Mouse (Mus musculus) urinary bladder, postnatal 25 days (tissue): ENCODE results near the gene Hba-a2.

ENCODE experiments used
- DNase-seq: peaks from one replicate; pipeline ENCODE4 v3.0.0; 2022; ENCODE audit warnings: low spot score

Hba-a2 gene

GRCm38 (mm10) chr11:32320507-32321195 is 24.4 kb downstream of the Hba-a2 start:
- DNase-seq = no peak

- DNase-seq = peak; percentile 43
These were observed 24.9 kb downstream of the Hba-a2 start for GRCm38 (mm10) chr11:32321196-32321565.

GRCm38 (mm10) chr11:32324609-32325008 is 28.3 kb downstream of the Hba-a2 start:
- DNase-seq = peak; percentile 87

GRCm38 (mm10) chr11:32331075-32331474 is 34.8 kb downstream of the Hba-a2 start:
- no peak for DNase-seq

GRCm38 (mm10) chr11:32331861-32332260 is 35.6 kb downstream of the Hba-a2 start:
- no peak for DNase-seq

- no peak for DNase-seq
These were observed 36.9 kb downstream of the Hba-a2 start for GRCm38 (mm10) chr11:32333235-32333634.

GRCm38 (mm10) chr11:32336435-32336907 is 40.2 kb downstream of the Hba-a2 start:
- DNase-seq = no peak

GRCm38 (mm10) chr11:32339131-32339531 is 42.8 kb downstream of the Hba-a2 start:
- DNase-seq = no peak

- no peak for DNase-seq
These were observed 44.5 kb downstream of the Hba-a2 start for GRCm38 (mm10) chr11:32340476-32341473.

- no peak for DNase-seq
These were observed 46.5 kb downstream of the Hba-a2 start for GRCm38 (mm10) chr11:32342770-32343191.

GRCm38 (mm10) chr11:32343350-32343749 is 47.1 kb downstream of the Hba-a2 start:
- no peak for DNase-seq

- no peak for DNase-seq
These were observed 49.4 kb downstream of the Hba-a2 start for GRCm38 (mm10) chr11:32345504-32346297.
